Comparison of ENCODE assay signal across 8 mouse cellular contexts in the genomic region with DNA sequence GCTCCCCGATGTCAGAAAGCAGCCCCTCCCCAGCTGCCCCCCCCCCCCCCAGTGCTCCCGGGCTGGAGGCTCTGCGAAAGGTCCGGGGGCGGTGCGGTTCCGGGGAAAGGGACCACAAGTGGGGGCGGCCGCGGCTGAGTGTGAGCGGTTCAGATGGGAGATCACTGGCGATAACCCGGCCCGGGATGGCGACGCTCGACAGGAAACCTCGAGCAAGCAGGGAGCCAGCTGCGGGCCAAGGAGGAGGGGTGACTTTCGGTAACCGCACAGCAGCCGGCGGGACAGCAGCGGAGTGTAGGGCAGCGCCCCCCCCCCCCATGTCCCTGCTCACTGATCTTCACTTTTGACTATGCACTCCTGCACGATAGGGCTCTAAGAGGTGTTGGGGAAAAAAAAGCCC. TPM values are rescaled to one million over a fixed set of nuclear protein-coding genes. Genes with fewer than 3 reads are reported as not detected.
A peak's percentile ranks its signal among the peaks of the same experiment; 100 is the strongest.
DNase-seq lines count a peak whose midpoint lies in the region; ATAC-seq lines count a peak whose summit lies in the region.

No protein-coding gene starts in this region.

- H3K36me3 ChIP-seq in erythroblast, embryonic 14.5 days (ENCODE audit: control insufficient read depth) = no peaks in the 10 kb centered on the region
- no peaks in the 10 kb centered on the region for H3K36me3 ChIP-seq in limb, embryonic 13.5 days
- no peaks in the 10 kb centered on the region for H3K36me3 ChIP-seq in midbrain, embryonic 12.5 days

- WGBS in limb, embryonic 13.5 days = under 1% methylated on average over 26 of the region's 26 CpGs
- WGBS in midbrain, embryonic 12.5 days = 1% methylated on average over 24 of the region's 26 CpGs

- H3K9ac ChIP-seq in limb, embryonic 13.5 days = peak overlapping the region; percentile 60
- peak overlapping the region; percentile 58 for H3K9ac ChIP-seq in midbrain, embryonic 12.5 days (replicated peaks)

- ATAC-seq in erythroblast, adult 5-6 weeks (replicated peaks; ENCODE audit: low FRiP score, poor library complexity, severe bottlenecking) = no peak
- peak; percentile 34 for ATAC-seq in granulocyte monocyte progenitor cell, adult 5-6 weeks (replicated peaks; ENCODE audit: poor library complexity, severe bottlenecking)
- peak; percentile 50 for ATAC-seq in limb, embryonic 13.5 days (ENCODE audit: low FRiP score, low read depth)
- ATAC-seq in midbrain, embryonic 12.5 days (ENCODE audit: low FRiP score, low read depth) = peak; percentile 42

- H3K9me3 ChIP-seq in erythroblast, embryonic 14.5 days (ENCODE audit: control insufficient read depth, low read length) = no peaks in the 10 kb centered on the region
- no peaks in the 10 kb centered on the region for H3K9me3 ChIP-seq in limb, embryonic 13.5 days
- H3K9me3 ChIP-seq in midbrain, embryonic 12.5 days = no peaks in the 10 kb centered on the region

- DNase-seq in ZHBTc4 (ENCODE audit: low read depth, low spot score) = peak; percentile 22
- peak; percentile 87 for DNase-seq in thymus, postnatal 0 days (ENCODE audit: low spot score)
- DNase-seq in layer of hippocampus, postnatal 14 days (ENCODE audit: low spot score in 2 of 2) = no peak

- peak overlapping the region; percentile 100 for H3K4me2 ChIP-seq in limb, embryonic 13.5 days (replicated peaks)
- H3K4me2 ChIP-seq in midbrain, embryonic 12.5 days (replicated peaks) = peak overlapping the region; percentile 99

- peak overlapping the region; percentile 55 for H3K4me3 ChIP-seq in erythroblast, embryonic 14.5 days (replicated peaks)
- peak overlapping the region; percentile 54 for H3K4me3 ChIP-seq in limb, embryonic 13.5 days
- peak overlapping the region; percentile 51 for H3K4me3 ChIP-seq in midbrain, embryonic 12.5 days

- H3K27me3 ChIP-seq in erythroblast, embryonic 14.5 days (ENCODE audit: control insufficient read depth) = peaks cover 63% of the 10 kb centered on the region
- peaks cover 74% of the 10 kb centered on the region for H3K27me3 ChIP-seq in limb, embryonic 13.5 days
- H3K27me3 ChIP-seq in midbrain, embryonic 12.5 days = peaks cover 63% of the 10 kb centered on the region

- H3K27ac ChIP-seq in limb, embryonic 13.5 days = no peak overlapping the region
- H3K27ac ChIP-seq in midbrain, embryonic 12.5 days (replicated peaks) = no peak overlapping the region

- peaks cover 20% of the 10 kb centered on the region for H3K4me1 ChIP-seq in erythroblast, embryonic 14.5 days (ENCODE audit: control insufficient read depth)
- H3K4me1 ChIP-seq in limb, embryonic 13.5 days = peaks cover 47% of the 10 kb centered on the region
- H3K4me1 ChIP-seq in midbrain, embryonic 12.5 days = peaks cover 34% of the 10 kb centered on the region

RNA-seq across cellular contexts. Expression of gene Cd247, which starts 56.5 kb away (rescaled TPM):
- polyA plus RNA-seq in erythroblast, embryonic 14.5 days (2012) = 0.03 and 0.05 TPM in 2 replicates
- total RNA-seq in erythroblast, adult 5-6 weeks (2015; ENCODE audit: low replicate concordance) = 1.0 TPM in 1 of 2 replicates, not detected in the other
- total RNA-seq in erythroblast, adult 5-6 weeks (2017; ENCODE audit: low replicate concordance) = 0.68 and 4.2 TPM in 2 replicates
- total RNA-seq in granulocyte monocyte progenitor cell, adult 5-6 weeks (2014; fragmentation: Nextera tagmentation) = not detected in 2 replicates
- total RNA-seq in granulocyte monocyte progenitor cell, adult 5-6 weeks (2017) = 0.26 and 0.56 TPM in 2 replicates
- polyA plus RNA-seq in limb, embryonic 13.5 days (2015; fragmentation: Nextera tagmentation; extraction: Ambion mirVana) = 0.48 and 0.69 TPM in 2 replicates
- polyA plus RNA-seq in midbrain, embryonic 12.5 days (2016; fragmentation: Nextera tagmentation; extraction: Ambion mirVana) = 1.2 and 1.7 TPM in 2 replicates
- 282 TPM in 2 replicates for polyA plus RNA-seq in thymus, postnatal 0 days (2015; fragmentation: Nextera tagmentation; extraction: Ambion mirVana)
- total RNA-seq in layer of hippocampus, postnatal 14 days (2021) = not detected

Comparison
In these comparisons a context has a peak if more than half of its experiments do, and no peak if none do; other contexts are left out.
1. DNase-seq: peak in ZHBTc4 (single experiment) and thymus, postnatal 0 days (single experiment); none in layer of hippocampus, postnatal 14 days (0 of 2).
2. RNA of gene Cd247, which starts 56.5 kb away (polyA plus RNA-seq): 282 TPM in thymus, postnatal 0 days; 1.2 to 1.7 TPM in midbrain, embryonic 12.5 days, 0.48 to 0.69 TPM in limb, embryonic 13.5 days and 0.03 to 0.05 TPM in erythroblast, embryonic 14.5 days; every median in the first group is over 100 times any median in the second.
3. Peak in every context shown above with its lines, with median percentiles within 50 percentile points of each other: H3K4me3 ChIP-seq.